Mouse (Mus musculus) hindbrain, postnatal 0 days (tissue): Measurements from ENCODE around the gene Ankrd35. TPM values are rescaled to one million over a fixed set of nuclear protein-coding genes. Genes with fewer than 3 reads are reported as not detected.

Experiments used
- ATAC-seq: fragments of 200-750 bp; cut with Nextera tagmentation; 2 replicates; pipeline ENCODE4 v1.8.0; 2017; ENCODE audit warnings: mild to moderate bottlenecking, moderate TSS enrichment, moderate library complexity
- DNase-seq: peaks from one replicate; pipeline ENCODE4 v3.0.0-alpha.2; 2015; ENCODE audit warnings: low spot score
- H3K27ac ChIP-seq: fragments of 300-500 bp; sonication (generic); 2 replicates; pipeline ENCODE4 v1.5.1; 2014; ENCODE audit warnings: mild to moderate bottlenecking
- H3K27me3 ChIP-seq: fragments of 300-500 bp; sonication (generic); 2 replicates; pipeline ENCODE4 v1.6.1; 2014; ENCODE audit warnings: low read length, mixed read lengths; ENCODE audit not compliant: insufficient read depth
- H3K36me3 ChIP-seq: fragments of 300-500 bp; sonication (generic); 2 replicates; pipeline ENCODE4 v1.6.1; 2014; ENCODE audit warnings: low read length, mixed read lengths; ENCODE audit not compliant: insufficient read depth
- H3K4me1 ChIP-seq: fragments of 300-500 bp; sonication (generic); 2 replicates; pipeline ENCODE4 v1.6.1; 2014; ENCODE audit warnings: antibody characterized with exemption, low read length, mixed read lengths; ENCODE audit not compliant: insufficient read depth
- H3K4me2 ChIP-seq: fragments of 300-500 bp; sonication (generic); 2 replicates; pipeline ENCODE4 v1.6.1; 2014; ENCODE audit warnings: low read depth, mild to moderate bottlenecking, low read length, moderate library complexity, mixed read lengths
- H3K4me3 ChIP-seq: fragments of 300-500 bp; sonication (generic); 2 replicates; pipeline ENCODE4 v1.5.1; 2014; ENCODE audit warnings: low read length
- H3K9ac ChIP-seq: fragments of 300-500 bp; sonication (generic); replicated peaks from 2 replicates; pipeline ENCODE4 v1.6.1; 2014; ENCODE audit warnings: mild to moderate bottlenecking, low read length, moderate library complexity, mixed read lengths
- H3K9me3 ChIP-seq: fragments of 300-500 bp; sonication (generic); 2 replicates; pipeline ENCODE4 v1.6.1; 2016; ENCODE audit warnings: low read length, mixed read lengths
- CTCF ChIP-seq: IDR thresholded peaks from 2 replicates; pipeline ENCODE4 v1.5.1; 2016; ENCODE audit warnings: antibody characterized with exemption, control low read depth, low read depth
- WGBS: fragments of 180-500 bp; shearing (Covaris S2); extraction: QIAGEN DNeasy Blood & Tissue Kit; methylation state at CpG from one replicate; pipeline ENCODE4 v1.1.7; 2014; 5-methylcytosine and 5-hydroxymethylcytosine counted together
- polyA plus RNA-seq: library from polyadenylated mRNA; unstranded; fragments of >200 nt; fragmentation: Nextera tagmentation; extraction: Ambion mirVana; gene quantifications from 2 replicates; pipeline ENCODE4 v1.2.1, GENCODE M21; 2015
- total RNA-seq: library from RNA; depleted of rRNA; stranded (reverse); fragments of >200 nt; gene quantifications from 2 replicates; pipeline ENCODE4 v1.2.3, GENCODE M21; 2014

Gene Ankrd35
- total and polyA plus RNA-seq, 2 experiments from 2014 or later: 3.0 to 6.4 TPM

GRCm38 (mm10) chr3:96715854-96716253, 45.9 kb downstream of the Ankrd35 start:
- no peak overlapping the region for H3K4me2 ChIP-seq
- ATAC-seq (no peak), DNase-seq (no peak)
- no peaks in the 10 kb centered on the region for H3K9me3 ChIP-seq
- H3K4me3 ChIP-seq: no peak overlapping the region
- no peaks in the 10 kb centered on the region for H3K27me3 ChIP-seq
- no peak overlapping the region for H3K27ac ChIP-seq
- no peak for TF ChIP-seq CTCF
- H3K4me1 ChIP-seq: no peaks in the 10 kb centered on the region
- 88% methylated on average over 2 of the region's 2 CpGs for WGBS
- H3K9ac ChIP-seq: no peak overlapping the region
- peaks cover 44% of the 10 kb centered on the region for H3K36me3 ChIP-seq

GRCm38 (mm10) chr3:96719173-96719572, 49.2 kb downstream of the Ankrd35 start:
- H3K36me3 ChIP-seq: peaks cover 22% of the 10 kb centered on the region; the same call in 1 of the 2 replicates
- WGBS: 36% methylated on average over 14 of the region's 14 CpGs
- H3K4me2 ChIP-seq: peak overlapping the region; percentile 25; the same call in 1 of the 2 replicates
- no peak overlapping the region for H3K27ac ChIP-seq
- H3K9ac ChIP-seq: no peak overlapping the region
- H3K4me3 ChIP-seq: no peak overlapping the region
- no peaks in the 10 kb centered on the region for H3K27me3 ChIP-seq
- H3K4me1 ChIP-seq: no peaks in the 10 kb centered on the region
- peak; percentile 75 for TF ChIP-seq CTCF
- DNase-seq (peak; percentile 80), ATAC-seq (peak; percentile 74)
- no peaks in the 10 kb centered on the region for H3K9me3 ChIP-seq

- Histone ChIP-seq H3K27ac (peak within 1 kb of the TSS; percentile 89), H3K4me2 (peak within 1 kb of the TSS; percentile 69), H3K9me3 (no peaks in the 10 kb centered on the region), H3K4me3 (peak within 1 kb of the TSS; percentile 80), H3K27me3 (no peaks in the 10 kb centered on the region), H3K4me1 (peaks cover 10% of the 10 kb centered on the region; the same call in 1 of the 2 replicates), H3K36me3 (0 out of 2 replicates have a peak, but pooled peaks cover 6% of the 10 kb centered on the region), H3K9ac (peak within 1 kb of the TSS; percentile 78)
- DNase-seq: peak; percentile 96
- no peak for TF ChIP-seq CTCF
- peak; percentile 99 for ATAC-seq
- under 1% methylated on average over 45 of the region's 52 CpGs for WGBS
These were observed 57.5 kb downstream of the Ankrd35 start, which contains the start of the genes Polr3c and Rnf115 for GRCm38 (mm10) chr3:96727343-96727827. TSS of gene Polr3c (minus strand) at chr3:96727628. TSS of gene Rnf115 (plus strand) at chr3:96727664.

GRCm38 (mm10) chr3:96727828-96728633, 58.1 kb downstream of the Ankrd35 start:
- ATAC-seq (no peak; the same call in 1 of the 2 replicates), DNase-seq (peak; percentile 18)
- no peak for TF ChIP-seq CTCF
- 0 out of 2 replicates have a peak, but pooled peaks cover 5% of the 10 kb centered on the region for H3K36me3 ChIP-seq
- peak overlapping the region; percentile 69 for H3K4me2 ChIP-seq
- H3K9me3 ChIP-seq: no peaks in the 10 kb centered on the region
- H3K27ac ChIP-seq: peak overlapping the region; percentile 89
- H3K4me3 ChIP-seq: peak overlapping the region; percentile 80
- WGBS: under 1% methylated on average over 42 of the region's 42 CpGs
- H3K9ac ChIP-seq: peak overlapping the region; percentile 78
- H3K4me1 ChIP-seq: peaks cover 10% of the 10 kb centered on the region; the same call in 1 of the 2 replicates
- no peaks in the 10 kb centered on the region for H3K27me3 ChIP-seq

- WGBS: 38% methylated on average over 7 of the region's 7 CpGs
- ATAC-seq: no peak
These were observed 58.9 kb downstream of the Ankrd35 start for GRCm38 (mm10) chr3:96728634-96729402.

GRCm38 (mm10) chr3:96729403-96729784, 59.5 kb downstream of the Ankrd35 start:
- Histone ChIP-seq H3K36me3 (no peaks in the 10 kb centered on the region), H3K27ac (no peak overlapping the region), H3K27me3 (no peaks in the 10 kb centered on the region), H3K4me2 (peak overlapping the region; percentile 69; the same call in 1 of the 2 replicates), H3K9me3 (no peaks in the 10 kb centered on the region), H3K4me1 (peaks cover 10% of the 10 kb centered on the region; the same call in 1 of the 2 replicates), H3K4me3 (no peak overlapping the region), H3K9ac (no peak overlapping the region)
- WGBS: 71% methylated on average over 3 of the region's 3 CpGs
- DNase-seq: no peak
- TF ChIP-seq CTCF: no peak
- no peak for ATAC-seq

More at GRCm38 (mm10) chr3:96728634-96729402, 58.9 kb downstream of the Ankrd35 start:
- H3K9me3 ChIP-seq: no peaks in the 10 kb centered on the region
- peaks cover 10% of the 10 kb centered on the region; the same call in 1 of the 2 replicates for H3K4me1 ChIP-seq
- no peak for TF ChIP-seq CTCF
- no peak for DNase-seq
- H3K27me3 ChIP-seq: no peaks in the 10 kb centered on the region
- H3K4me2 ChIP-seq: peak overlapping the region; percentile 69
- peak overlapping the region; percentile 89 for H3K27ac ChIP-seq
- H3K4me3 ChIP-seq: peak overlapping the region; percentile 80
- H3K36me3 ChIP-seq: no peaks in the 10 kb centered on the region
- H3K9ac ChIP-seq: peak overlapping the region; percentile 78
